ENCODE assay signal across 9 mouse cellular contexts in genomic region chr9:25510572-25510971, GRCm38 (mm10). TPM values are rescaled to one million over a fixed set of nuclear protein-coding genes. Genes with fewer than 3 reads are reported as not detected.
DNase-seq lines count a peak whose midpoint lies in the region; ATAC-seq and TF ChIP-seq lines count a peak whose summit lies in the region.
"Had no signal": no experiment of that assay in that cellular context is flagged by ENCODE, and none has a peak within 500 bp of the region (broad histone marks: within the 10 kb centered on the region; RNA-seq: fewer than 3 reads in every experiment).

No protein-coding gene starts in this region.

- peak; percentile 16; the same call in 1 of the 2 replicates for TF ChIP-seq CTCF in heart, adult 2 months (IDR thresholded peaks at IDR 0.05)

- H3K4me1 ChIP-seq in heart, adult 2 months (ENCODE audit: control insufficient read depth, insufficient read depth, low read length), result peaks cover 16% of the 10 kb centered on the region
- H3K4me1 ChIP-seq in heart, embryonic 10.5 days, result peaks cover 41% of the 10 kb centered on the region
- H3K4me1 ChIP-seq in heart, embryonic 12.5 days (replicated peaks), result peaks cover 56% of the 10 kb centered on the region
- H3K4me1 ChIP-seq in midbrain, embryonic 11.5 days (ENCODE audit: control insufficient read depth, insufficient read depth, low read length), result no peaks in the 10 kb centered on the region

- H3K27ac ChIP-seq in heart, adult 2 months, result no peak overlapping the region; the same call in 1 of the 2 replicates
- no peak overlapping the region for H3K27ac ChIP-seq in heart, embryonic 10.5 days
- no peak overlapping the region for H3K27ac ChIP-seq in heart, embryonic 12.5 days (ENCODE audit: poor library complexity, severe bottlenecking)
- H3K27ac ChIP-seq in midbrain, embryonic 11.5 days (ENCODE audit: low read depth, low read length), result no peak overlapping the region

- no peaks in the 10 kb centered on the region for H3K27me3 ChIP-seq in heart, adult 2 months (ENCODE audit: control insufficient read depth, insufficient read depth, low read length)
- no peaks in the 10 kb centered on the region for H3K27me3 ChIP-seq in heart, embryonic 10.5 days (ENCODE audit: insufficient read depth, poor library complexity, severe bottlenecking)
- no peaks in the 10 kb centered on the region for H3K27me3 ChIP-seq in heart, embryonic 12.5 days (replicated peaks)
- H3K27me3 ChIP-seq in midbrain, embryonic 11.5 days (ENCODE audit: control insufficient read depth, insufficient read depth, low read length), result no peaks in the 10 kb centered on the region

- H3K79me2 ChIP-seq in heart, adult 2 months (replicated peaks; ENCODE audit: control insufficient read depth, insufficient read depth, low read length), result peaks cover 12% of the 10 kb centered on the region

- no peak overlapping the region for H3K9ac ChIP-seq in heart, adult 2 months (ENCODE audit: low read depth, low read length)
- no peak overlapping the region for H3K9ac ChIP-seq in heart, embryonic 12.5 days
- H3K9ac ChIP-seq in midbrain, embryonic 11.5 days (ENCODE audit: low read length), result no peak overlapping the region

- intact Hi-C loops in heart, adult 2 months (cut with DNase I), result no loop called here

- DNase-seq in heart, adult 2 months, result peak in 1 of 2 experiments; percentile 54
- no peak for DNase-seq in heart, embryonic 10.5 days (ENCODE audit: low spot score)
- peak; percentile 59 to 65 for DNase-seq in right cerebral cortex, adult 2 months (ENCODE audit: low spot score in 2 of 2)
- DNase-seq in right cerebral cortex, postnatal 4 days, result no peak
- peak; percentile 51 for DNase-seq in lung, postnatal 25 days (ENCODE audit: low spot score)
- no peak for DNase-seq in urinary bladder, postnatal 4 days (ENCODE audit: low spot score in 2 of 2)
- no peak for DNase-seq in midbrain, embryonic 11.5 days (ENCODE audit: low spot score, missing footprints)
- DNase-seq: cerebellum, postnatal 25 days had no signal

- TF ChIP-seq POLR2A in heart, adult 2 months (IDR thresholded peaks at IDR 0.05; ENCODE audit: insufficient read depth, low read depth, low read length), result no peak

- H3K36me3 ChIP-seq in heart, adult 2 months (ENCODE audit: control insufficient read depth, insufficient read depth, low read length), result peaks cover 23% of the 10 kb centered on the region
- H3K36me3 ChIP-seq in heart, embryonic 10.5 days, result no peaks in the 10 kb centered on the region
- H3K36me3 ChIP-seq in heart, embryonic 12.5 days, result no peaks in the 10 kb centered on the region
- H3K36me3 ChIP-seq in midbrain, embryonic 11.5 days (ENCODE audit: control insufficient read depth, insufficient read depth, low read length), result no peaks in the 10 kb centered on the region

- H3K9me3 ChIP-seq in heart, embryonic 10.5 days, result no peaks in the 10 kb centered on the region
- no peaks in the 10 kb centered on the region for H3K9me3 ChIP-seq in heart, embryonic 12.5 days (replicated peaks)
- no peaks in the 10 kb centered on the region for H3K9me3 ChIP-seq in midbrain, embryonic 11.5 days (ENCODE audit: control insufficient read depth, low read length)

- ATAC-seq in heart, embryonic 12.5 days (ENCODE audit: insufficient number of reproducible peaks, low FRiP score), result no peak
- ATAC-seq in midbrain, embryonic 11.5 days (ENCODE audit: low FRiP score), result no peak

- WGBS in heart, adult 2 months, result 58% methylated on average over 11 of the region's 11 CpGs
- 79% methylated on average over 11 of the region's 11 CpGs for WGBS in heart, embryonic 10.5 days
- WGBS in heart, embryonic 12.5 days, result 70% methylated on average over 11 of the region's 11 CpGs
- WGBS in midbrain, embryonic 11.5 days, result 87% methylated on average over 11 of the region's 11 CpGs

- no peak overlapping the region for H3K4me2 ChIP-seq in heart, embryonic 12.5 days
- no peak overlapping the region for H3K4me2 ChIP-seq in midbrain, embryonic 11.5 days

- H3K4me3 ChIP-seq in heart, adult 2 months, result no peak overlapping the region
- H3K4me3 ChIP-seq in heart, embryonic 10.5 days, result no peak overlapping the region
- no peak overlapping the region for H3K4me3 ChIP-seq in heart, embryonic 12.5 days
- no peak overlapping the region for H3K4me3 ChIP-seq in midbrain, embryonic 11.5 days (ENCODE audit: low read depth, low read length)

- TF ChIP-seq EP300 in heart, adult 2 months (IDR thresholded peaks at IDR 0.05; ENCODE audit: insufficient read depth, low read depth, low read length), result no peak

RNA-seq across cellular contexts. Expression of gene Eepd1, which starts 29.2 kb away (rescaled TPM):
- 10 to 100 TPM; 18.9 to 23.3 TPM for total RNA-seq in heart, adult 2 months (2021)
- polyA plus RNA-seq in heart, adult 2 months (2012; rRNA removed), result 16.7 and 21.3 TPM in 2 replicates
- polyA plus RNA-seq in heart, embryonic 10.5 days (2016; fragmentation: Nextera tagmentation; extraction: Ambion mirVana), result 22.6 and 24.2 TPM in 2 replicates
- polyA plus RNA-seq in heart, embryonic 12.5 days (2016; fragmentation: Nextera tagmentation; extraction: Ambion mirVana), result 23.0 and 26.3 TPM in 2 replicates
- 5.5 and 7.8 TPM in 2 replicates for polyA plus RNA-seq in midbrain, embryonic 11.5 days (2014; fragmentation: Nextera tagmentation; extraction: Ambion mirVana)

Comparison
In these comparisons a context has a peak if more than half of its experiments do, and no peak if none do; other contexts are left out.
1. DNase-seq: peak in right cerebral cortex, adult 2 months (2 of 2) and lung, postnatal 25 days (single experiment); none in heart, embryonic 10.5 days (single experiment), right cerebral cortex, postnatal 4 days (single experiment), urinary bladder, postnatal 4 days (0 of 2) and midbrain, embryonic 11.5 days (single experiment).